ENCODE assay signal across 8 mouse cellular contexts in genomic region chr13:57549743-57550142, GRCm38 (mm10).
DNase-seq lines count a peak whose midpoint lies in the region; ATAC-seq and TF ChIP-seq lines count a peak whose summit lies in the region.

No protein-coding gene starts in this region.

- no peaks in the 10 kb centered on the region for H3K4me1 ChIP-seq in liver, embryonic 14.5 days (replicated peaks; ENCODE audit: control insufficient read depth in 2 of 2, insufficient read depth in 2 of 2, low read length in 1 of 2)
- peaks cover 11% of the 10 kb centered on the region for H3K4me1 ChIP-seq in forebrain, embryonic 16.5 days (replicated peaks; ENCODE audit: control insufficient read depth, insufficient read depth, low read length)
- 0 out of 2 replicates have a peak, but pooled peaks cover 2% of the 10 kb centered on the region for H3K4me1 ChIP-seq in neural tube, embryonic 14.5 days (ENCODE audit: control insufficient read depth, insufficient read depth, low read length)
- no peaks in the 10 kb centered on the region for H3K4me1 ChIP-seq in heart, embryonic 12.5 days (replicated peaks)

- DNase-seq in cerebellum, postnatal 14 days, result peak; percentile 20 to 45
- DNase-seq in cerebellum, adult 9-11 months, result no peak
- no peak for DNase-seq in liver, embryonic 14.5 days (ENCODE audit: low read depth in 3 of 3, low spot score in 3 of 3)
- no peak for DNase-seq in liver
- no peak for DNase-seq in left cerebral cortex, postnatal 25 days (ENCODE audit: low spot score in 2 of 2)

- H3K4me3 ChIP-seq in liver, embryonic 14.5 days (ENCODE audit: insufficient read depth in 1 of 2, low read depth in 2 of 2, low read length in 2 of 2), result no peak overlapping the region
- H3K4me3 ChIP-seq in forebrain, embryonic 16.5 days (replicated peaks; ENCODE audit: low read length), result no peak overlapping the region
- no peak overlapping the region for H3K4me3 ChIP-seq in neural tube, embryonic 14.5 days (ENCODE audit: low read depth, low read length)
- no peak overlapping the region for H3K4me3 ChIP-seq in heart, embryonic 12.5 days

- intact Hi-C loops in left cerebral cortex, postnatal 25 days (cut with DNase I), result no loop called here

- peak; percentile 55 for TF ChIP-seq CTCF in liver, embryonic 14.5 days (IDR thresholded peaks at IDR 0.05; ENCODE audit: low read depth)

- 32% methylated on average over 5 of the region's 5 CpGs for WGBS in liver, embryonic 14.5 days (ENCODE audit: insufficient replicate concordance)
- WGBS in forebrain, embryonic 16.5 days, result 22% methylated on average over 5 of the region's 5 CpGs
- 35% methylated on average over 5 of the region's 5 CpGs for WGBS in neural tube, embryonic 14.5 days
- WGBS in heart, embryonic 12.5 days, result 33% methylated on average over 5 of the region's 5 CpGs

- H3K27ac ChIP-seq in liver, embryonic 14.5 days, result no peak overlapping the region
- no peak overlapping the region for H3K27ac ChIP-seq in forebrain, embryonic 16.5 days (ENCODE audit: low read length)
- no peak overlapping the region for H3K27ac ChIP-seq in neural tube, embryonic 14.5 days (ENCODE audit: low read depth, low read length)
- no peak overlapping the region for H3K27ac ChIP-seq in heart, embryonic 12.5 days (ENCODE audit: poor library complexity, severe bottlenecking)

- H3K9ac ChIP-seq in liver, embryonic 14.5 days (replicated peaks), result no peak overlapping the region
- H3K9ac ChIP-seq in forebrain, embryonic 16.5 days (replicated peaks; ENCODE audit: low read depth, low read length), result no peak overlapping the region
- H3K9ac ChIP-seq in neural tube, embryonic 14.5 days (replicated peaks; ENCODE audit: low read depth, low read length), result no peak overlapping the region
- H3K9ac ChIP-seq in heart, embryonic 12.5 days, result no peak overlapping the region

- no peak overlapping the region for H3K4me2 ChIP-seq in liver, embryonic 14.5 days (ENCODE audit: low read depth)
- H3K4me2 ChIP-seq in forebrain, embryonic 16.5 days (ENCODE audit: low read length), result no peak overlapping the region
- no peak overlapping the region for H3K4me2 ChIP-seq in neural tube, embryonic 14.5 days (ENCODE audit: low read depth, low read length)
- no peak overlapping the region for H3K4me2 ChIP-seq in heart, embryonic 12.5 days

- ATAC-seq in liver, embryonic 14.5 days (ENCODE audit: insufficient read depth), result no peak
- ATAC-seq in forebrain, embryonic 16.5 days, result 0 out of 2 replicates have a peak, but pooled peaks have one; percentile 38
- 0 out of 2 replicates have a peak, but pooled peaks have one; percentile 21 for ATAC-seq in neural tube, embryonic 14.5 days (ENCODE audit: low read depth)
- no peak for ATAC-seq in heart, embryonic 12.5 days (ENCODE audit: insufficient number of reproducible peaks, low FRiP score)

- H3K36me3 ChIP-seq in liver, embryonic 14.5 days (replicated peaks; ENCODE audit: control insufficient read depth, insufficient read depth, low read depth), result no peaks in the 10 kb centered on the region
- no peaks in the 10 kb centered on the region for H3K36me3 ChIP-seq in forebrain, embryonic 16.5 days (ENCODE audit: control insufficient read depth, insufficient read depth)
- H3K36me3 ChIP-seq in neural tube, embryonic 14.5 days (ENCODE audit: control insufficient read depth, insufficient read depth, low read length), result no peaks in the 10 kb centered on the region
- no peaks in the 10 kb centered on the region for H3K36me3 ChIP-seq in heart, embryonic 12.5 days

- H3K27me3 ChIP-seq in liver, embryonic 14.5 days (ENCODE audit: control insufficient read depth, insufficient read depth, low read length), result no peaks in the 10 kb centered on the region
- H3K27me3 ChIP-seq in forebrain, embryonic 16.5 days (replicated peaks; ENCODE audit: control insufficient read depth, insufficient read depth, low read length), result no peaks in the 10 kb centered on the region
- H3K27me3 ChIP-seq in neural tube, embryonic 14.5 days (ENCODE audit: control insufficient read depth, insufficient read depth, low read length), result no peaks in the 10 kb centered on the region
- H3K27me3 ChIP-seq in heart, embryonic 12.5 days (replicated peaks), result 0 out of 2 replicates have a peak, but pooled peaks cover 4% of the 10 kb centered on the region

- H3K9me3 ChIP-seq in liver, embryonic 14.5 days (ENCODE audit: control insufficient read depth, low read length), result no peaks in the 10 kb centered on the region
- no peaks in the 10 kb centered on the region for H3K9me3 ChIP-seq in forebrain, embryonic 16.5 days (ENCODE audit: control insufficient read depth, low read length)
- no peaks in the 10 kb centered on the region for H3K9me3 ChIP-seq in neural tube, embryonic 14.5 days (ENCODE audit: control insufficient read depth, low read length)
- no peaks in the 10 kb centered on the region for H3K9me3 ChIP-seq in heart, embryonic 12.5 days (replicated peaks)

- TF ChIP-seq EP300 in liver, embryonic 14.5 days (IDR thresholded peaks at IDR 0.05; ENCODE audit: low read depth), result no peak

Comparison
In these comparisons a context has a peak if more than half of its experiments do, and no peak if none do; other contexts are left out.
1. DNase-seq: peak in cerebellum, postnatal 14 days (2 of 2); none in cerebellum, adult 9-11 months (single experiment), liver, embryonic 14.5 days (0 of 3), liver (single experiment) and left cerebral cortex, postnatal 25 days (0 of 2).
2. ATAC-seq: peak in forebrain, embryonic 16.5 days (single experiment) and neural tube, embryonic 14.5 days (single experiment); none in liver, embryonic 14.5 days (single experiment) and heart, embryonic 12.5 days (single experiment).